Mouse (Mus musculus) telencephalon, adult 2 months (tissue): ENCODE data around the gene Gm20388.

Experiments used
- DNase-seq: peaks from one replicate; pipeline ENCODE4 v3.0.0-alpha.2; 2011; ENCODE audit warnings: low read depth, low spot score

Gene Gm20388

DNA sequence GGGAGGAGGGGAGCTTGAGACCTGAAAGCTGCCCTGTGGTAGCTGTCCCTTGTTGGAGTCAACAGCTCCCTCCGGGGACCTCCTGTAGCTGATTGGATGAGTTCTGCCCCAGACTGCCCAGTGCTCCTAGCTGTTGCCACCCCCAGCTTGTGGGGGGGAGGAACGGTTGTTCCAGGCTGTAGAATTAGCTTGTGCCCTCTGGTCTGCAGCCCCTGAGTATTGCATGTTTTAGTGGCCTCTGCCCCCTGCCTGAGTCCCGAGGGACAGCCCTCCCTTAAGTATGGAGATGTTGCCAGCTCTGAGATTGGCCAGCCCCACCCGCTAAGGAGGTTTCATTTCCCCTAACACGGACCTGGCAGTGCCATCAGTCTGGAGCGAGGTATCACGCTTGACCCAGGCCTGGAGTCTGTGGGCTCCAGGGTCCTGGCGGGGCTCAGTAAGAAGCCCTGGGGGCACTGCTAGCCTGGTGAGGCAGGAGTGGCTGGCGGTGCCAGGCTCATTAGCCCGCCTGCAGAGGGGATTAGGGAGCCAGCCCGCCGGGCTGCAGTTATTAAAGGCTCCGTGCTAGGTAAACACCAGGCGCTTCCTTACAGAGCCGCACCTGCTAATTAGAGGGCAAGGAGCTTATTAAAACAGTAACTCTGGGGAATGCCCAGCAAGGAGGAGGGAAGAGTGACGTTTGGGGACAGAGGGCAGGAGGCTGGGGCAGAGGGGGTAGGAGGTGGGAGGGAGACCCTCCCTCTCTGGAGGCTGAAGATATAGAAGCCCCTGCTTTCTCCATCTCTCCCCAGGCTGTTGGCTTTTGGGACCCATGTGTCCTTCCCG lies 424.8 kb downstream of the Gm20388 start:
- DNase-seq, result no peak

DNA sequence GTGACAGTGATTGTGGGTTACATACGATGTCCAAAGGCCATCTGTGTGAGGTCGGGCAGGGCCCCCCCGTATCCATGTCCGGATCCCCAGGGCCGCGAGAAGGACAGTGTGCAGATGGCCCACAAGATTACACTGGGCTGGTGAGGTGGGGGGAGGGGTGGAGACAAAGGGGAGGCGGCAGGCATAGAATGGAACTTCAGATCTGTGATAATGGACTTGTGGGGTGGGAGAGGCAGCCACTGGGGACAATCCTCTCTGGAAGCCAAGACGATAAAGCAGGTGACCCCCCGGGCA lies 425.4 kb downstream of the Gm20388 start:
- no peak for DNase-seq

DNA sequence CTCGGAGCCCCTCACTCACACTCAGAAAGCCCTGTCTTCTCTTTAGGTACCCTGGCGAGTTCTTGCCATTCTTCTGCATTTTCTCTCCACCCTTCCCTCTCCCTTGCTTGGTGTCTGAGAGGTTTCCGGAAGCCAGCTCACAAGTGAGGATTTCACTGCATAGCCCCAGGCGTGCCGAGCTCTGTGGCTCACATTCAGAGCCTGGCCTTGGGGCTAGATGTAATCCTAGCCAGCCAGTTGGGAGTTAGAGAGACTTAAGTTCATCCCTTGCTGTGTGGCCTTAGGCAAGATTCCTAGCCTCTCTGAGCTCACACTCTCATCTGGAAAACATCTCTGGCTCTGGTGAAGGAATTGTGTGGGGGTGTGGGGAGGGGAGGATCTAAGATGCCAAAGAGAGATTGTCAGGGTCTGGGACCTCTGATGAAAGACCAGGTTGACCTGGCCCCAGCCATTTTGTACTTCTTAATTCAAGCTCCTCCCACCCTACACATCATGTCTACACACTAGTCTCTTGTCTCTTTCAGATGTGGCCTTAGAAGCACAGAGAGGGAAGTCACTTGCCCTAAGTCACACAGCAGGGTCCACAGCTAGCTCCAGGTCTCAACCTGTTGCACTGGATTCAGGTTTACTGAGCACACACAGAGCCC lies 426.4 kb downstream of the Gm20388 start:
- DNase-seq, result no peak

DNA sequence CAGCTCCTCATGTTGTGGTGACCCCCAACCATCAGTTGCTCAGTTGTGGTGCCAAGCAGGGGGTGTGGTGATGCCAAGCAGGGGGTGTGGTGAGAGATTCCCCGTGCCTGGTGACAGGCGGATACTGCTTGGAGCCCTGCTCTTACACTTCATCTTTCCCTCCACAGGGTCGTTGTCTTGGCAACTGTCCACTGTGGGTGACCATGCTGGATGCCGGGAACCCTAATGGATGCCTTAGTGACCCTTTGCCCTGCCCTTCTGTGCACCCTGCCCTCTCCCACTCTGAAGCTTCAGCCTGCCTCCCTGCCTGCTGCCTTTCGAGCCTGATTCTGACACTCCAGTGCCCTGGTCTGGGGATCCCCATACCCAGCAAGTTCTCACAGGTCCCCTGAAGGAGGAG lies 427.0 kb downstream of the Gm20388 start:
- no peak for DNase-seq

DNA sequence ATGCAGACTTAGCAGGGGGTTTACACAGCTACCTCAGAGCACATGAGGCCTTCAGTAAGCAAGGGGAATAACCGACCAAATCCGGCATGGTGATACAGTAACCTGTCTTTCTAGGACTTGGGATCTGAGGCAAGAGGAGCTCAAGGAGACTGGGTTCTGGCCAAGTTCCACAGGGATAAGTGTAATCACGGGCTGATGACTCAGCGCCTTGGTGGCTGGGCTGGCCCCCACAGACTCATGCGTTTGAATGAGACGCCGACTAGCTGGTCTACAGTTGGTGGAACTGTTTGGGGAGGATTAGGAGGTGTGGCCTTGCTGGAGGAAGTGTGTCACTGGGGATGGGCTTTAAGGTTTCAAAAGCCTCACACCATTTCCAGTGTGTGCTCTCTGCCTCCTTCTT lies 428.0 kb downstream of the Gm20388 start:
- no peak for DNase-seq

DNA sequence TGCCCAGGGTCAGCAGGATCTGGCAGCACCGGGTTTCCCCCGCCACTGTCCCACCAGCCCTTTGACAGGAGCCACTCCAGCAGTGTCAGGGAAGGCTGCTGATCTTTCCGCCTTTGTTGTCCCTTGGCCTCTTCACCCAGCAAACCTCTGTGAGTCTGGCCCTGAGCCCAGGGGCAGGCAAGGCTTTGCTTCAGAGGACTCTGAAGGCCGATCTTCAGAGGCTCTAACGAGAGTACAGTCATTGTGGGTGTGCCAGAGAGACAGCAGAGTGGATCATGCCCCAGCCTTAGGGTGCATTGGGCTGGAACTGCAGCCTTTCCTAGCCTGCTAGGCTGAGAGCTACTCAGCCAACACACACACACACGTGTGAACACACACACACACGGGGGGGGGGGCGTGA lies 429.1 kb downstream of the Gm20388 start:
- no peak for DNase-seq

DNA sequence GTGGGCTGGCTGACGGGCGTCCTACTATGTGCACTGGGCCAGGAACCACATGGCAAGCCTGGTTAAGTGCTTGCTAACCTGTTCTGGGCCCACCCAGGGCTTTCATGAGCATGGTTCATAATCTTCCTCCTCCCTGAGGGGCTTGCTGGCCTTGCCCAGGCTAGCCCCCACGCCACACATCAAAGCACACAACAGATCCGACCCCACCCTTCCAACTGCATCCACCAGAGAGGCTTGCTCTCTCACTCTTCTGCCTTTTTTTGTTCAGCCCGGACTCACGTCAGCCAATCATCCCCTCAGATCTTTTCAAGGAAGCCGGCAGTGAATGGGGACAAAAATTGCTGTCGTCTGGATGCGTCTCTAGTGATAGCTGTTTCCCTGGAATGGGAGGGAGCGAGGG lies 430.5 kb downstream of the Gm20388 start:
- no peak for DNase-seq

DNA sequence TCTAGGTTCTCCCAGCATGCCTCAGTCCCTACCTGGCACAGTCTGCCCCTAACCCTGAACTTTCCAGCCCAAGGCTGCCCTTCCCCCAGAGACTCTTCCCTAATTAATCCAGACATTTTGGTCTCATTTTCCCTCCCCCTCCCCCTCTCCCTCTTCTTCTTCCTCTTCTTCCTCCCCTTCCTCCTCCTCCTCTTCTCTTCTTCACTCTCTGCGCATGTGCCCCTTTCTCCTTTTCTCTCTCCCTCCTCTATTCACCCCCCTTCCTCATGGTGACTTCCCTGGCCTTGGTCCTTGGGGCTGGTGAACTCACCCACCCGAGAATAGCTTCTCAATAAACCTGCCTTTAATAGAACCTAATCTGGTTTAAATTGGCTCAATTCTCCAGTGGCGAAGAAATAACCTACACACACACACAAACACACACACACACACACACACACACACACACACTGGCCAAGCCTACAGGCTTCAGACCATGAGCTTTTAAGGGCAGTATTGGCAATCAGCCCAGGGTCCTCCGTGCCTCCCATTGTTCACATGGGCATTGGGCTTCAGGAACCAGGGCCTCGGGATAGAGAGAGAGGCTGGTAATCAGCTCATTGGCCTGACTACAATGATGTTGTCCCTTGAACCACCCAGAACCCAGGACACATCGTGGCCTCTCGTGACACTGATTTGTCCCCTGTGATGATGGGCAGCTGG lies 432.4 kb downstream of the Gm20388 start:
- DNase-seq, result no peak

DNA sequence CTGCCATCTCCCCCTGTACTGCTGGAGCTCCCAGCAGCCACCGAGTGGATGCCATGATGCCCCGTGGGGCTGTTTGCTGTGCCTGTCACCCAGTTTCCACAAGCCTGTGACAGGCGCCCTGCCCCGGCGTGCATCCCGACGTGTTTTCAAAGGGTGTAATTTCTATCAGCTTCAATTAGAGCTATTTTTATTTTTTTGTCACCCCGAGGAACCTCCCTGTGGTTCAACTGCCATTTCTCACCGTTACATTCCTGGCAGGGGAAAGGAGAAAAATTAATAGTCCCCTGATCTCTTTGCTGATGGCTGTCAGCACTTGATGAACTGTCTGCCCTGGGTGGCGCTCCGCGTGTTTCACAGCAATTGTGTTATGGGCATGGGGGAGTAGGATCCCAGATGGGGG lies 432.9 kb downstream of the Gm20388 start:
- no peak for DNase-seq

DNA sequence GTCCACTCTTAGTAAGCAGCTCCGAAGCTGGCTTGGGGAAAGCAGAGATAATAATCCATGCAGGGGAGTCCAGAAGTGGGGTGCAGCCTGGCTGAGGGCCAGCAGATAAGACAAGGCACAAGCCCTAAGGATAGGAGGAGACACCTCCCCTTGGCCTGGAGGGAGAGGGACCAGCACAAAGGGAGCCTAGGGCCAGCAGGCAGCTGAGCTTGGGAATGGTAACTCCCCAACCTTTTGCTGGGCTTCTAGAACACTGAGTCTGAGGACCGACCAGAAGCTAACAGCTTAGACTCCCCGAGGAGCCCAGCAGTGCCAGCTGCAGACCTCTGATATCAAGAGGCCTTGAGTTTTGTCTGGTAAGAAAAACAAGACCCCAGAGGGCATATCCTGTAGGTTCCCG lies 433.5 kb downstream of the Gm20388 start:
- no peak for DNase-seq

DNA sequence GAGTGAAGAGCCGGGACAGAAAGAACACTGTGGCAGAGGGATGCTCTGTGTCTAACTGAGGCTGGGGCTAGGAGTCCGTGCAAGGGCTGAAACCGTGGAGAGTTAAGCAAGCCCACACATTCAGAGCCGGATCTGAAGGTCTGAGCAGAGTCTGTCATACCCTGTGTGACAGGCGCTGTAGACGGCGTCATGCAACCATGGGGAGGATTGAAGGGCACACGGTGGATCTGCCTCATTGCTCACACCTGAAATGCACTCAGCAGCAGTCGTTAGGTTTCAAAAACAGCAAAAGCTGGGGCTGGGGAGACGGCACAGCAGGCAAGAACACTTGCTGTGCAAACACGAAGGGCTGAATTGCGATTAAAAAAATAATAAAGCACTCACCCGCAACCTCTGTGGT lies 433.9 kb downstream of the Gm20388 start:
- DNase-seq, result no peak

DNA sequence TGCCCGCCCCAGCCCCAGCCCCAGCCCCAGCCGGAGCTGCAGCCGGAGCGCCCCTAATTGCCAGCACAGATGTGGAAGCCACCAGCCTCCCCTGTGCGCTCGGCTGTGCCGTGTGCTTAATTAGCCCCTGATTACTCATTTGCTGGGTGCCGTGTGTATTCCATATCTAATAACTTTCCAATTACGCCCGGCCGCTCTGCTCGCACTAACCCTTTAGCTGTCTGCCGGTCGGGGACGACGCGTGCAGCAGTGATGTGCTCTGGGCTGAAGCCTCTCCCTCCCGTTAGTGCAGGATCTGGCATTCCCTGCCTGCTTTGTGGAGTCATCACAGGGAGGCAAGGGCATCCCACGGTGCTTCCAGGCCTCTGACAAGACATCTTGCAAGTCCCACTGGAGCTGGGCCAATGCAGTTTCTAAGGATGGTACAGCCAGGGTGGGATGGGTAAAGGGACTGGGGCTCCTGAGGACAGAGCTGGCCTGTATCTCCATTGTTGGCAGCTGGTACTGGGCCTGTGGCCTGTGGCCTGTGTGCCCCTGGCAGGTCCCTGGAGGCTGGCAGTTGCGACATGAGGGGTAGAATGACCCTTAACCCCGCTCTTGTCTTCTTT lies 437.2 kb downstream of the Gm20388 start:
- no peak for DNase-seq

DNA sequence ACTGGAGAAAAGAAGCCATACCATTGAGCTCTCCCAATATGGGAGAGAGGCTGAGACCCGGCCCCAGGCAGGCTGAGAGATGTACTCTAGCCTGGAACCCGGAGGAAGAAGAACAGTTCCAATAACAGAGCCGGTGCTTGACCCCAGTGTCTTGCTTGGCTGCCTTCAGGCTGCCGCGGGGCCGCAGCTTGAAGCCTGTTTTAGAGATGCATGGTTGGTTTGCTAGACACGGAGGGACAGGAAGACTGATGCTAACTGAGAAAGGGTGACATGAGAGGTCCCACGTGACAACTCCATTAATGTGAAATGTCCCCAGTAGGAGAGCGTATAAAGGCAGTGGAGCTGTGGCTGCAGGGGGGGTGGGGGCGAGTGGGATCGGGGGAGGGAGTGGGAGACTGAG lies 438.3 kb downstream of the Gm20388 start:
- no peak for DNase-seq

DNA sequence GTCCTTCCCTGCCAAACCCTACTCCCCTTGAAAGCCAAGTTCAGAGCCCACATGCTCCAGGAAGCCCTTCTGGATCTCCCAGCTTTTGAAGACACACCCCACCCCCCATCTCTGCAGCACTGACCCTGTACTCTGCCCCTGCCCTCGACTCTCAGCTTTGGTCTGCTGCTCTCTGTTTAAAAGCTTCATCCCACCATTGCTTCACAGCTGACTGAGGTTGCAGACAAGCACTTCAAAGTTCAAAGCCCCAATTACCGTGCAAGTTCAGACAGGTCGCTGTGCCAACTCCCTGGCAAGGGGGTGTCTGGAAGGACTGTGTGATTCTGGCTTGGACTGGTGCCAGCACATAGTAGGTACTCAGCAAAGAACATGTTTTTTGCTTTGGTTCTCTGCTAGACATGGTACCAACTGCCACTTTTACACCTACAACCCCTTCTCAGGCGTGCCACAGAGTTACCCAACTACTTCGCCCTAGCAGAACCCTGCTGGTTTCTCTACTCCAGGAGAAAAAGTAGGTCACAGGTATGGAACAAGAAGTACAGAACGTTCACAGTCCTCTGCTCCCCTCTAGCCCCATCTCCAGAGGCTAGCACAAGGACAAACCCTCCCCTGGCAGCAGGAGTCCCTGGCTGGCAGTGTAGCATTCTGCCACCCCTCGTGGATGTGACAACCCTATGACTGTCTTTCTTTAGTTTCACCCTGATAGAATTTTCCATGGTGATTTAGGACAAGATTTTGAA lies 440.9 kb downstream of the Gm20388 start:
- no peak for DNase-seq

DNA sequence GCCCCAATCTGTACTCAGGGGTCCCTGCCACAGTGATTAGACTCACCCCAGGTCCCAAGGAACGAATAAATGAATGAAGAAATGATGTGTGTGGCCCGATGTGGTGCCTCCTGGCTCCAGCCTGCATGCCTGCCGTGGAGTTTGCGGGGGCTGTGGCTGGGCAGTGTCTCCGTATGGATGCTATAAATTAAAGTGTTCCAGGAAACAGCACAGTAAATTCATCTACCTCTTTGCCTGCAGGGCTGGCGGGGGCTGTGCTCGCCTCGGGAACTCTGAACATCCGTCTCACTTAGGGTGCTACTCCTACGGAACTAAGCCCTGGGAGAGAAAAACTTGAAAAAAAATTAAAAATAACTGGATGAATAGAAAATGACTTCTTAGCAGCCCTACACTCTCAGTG lies 441.5 kb downstream of the Gm20388 start:
- peak; percentile 79 for DNase-seq

DNA sequence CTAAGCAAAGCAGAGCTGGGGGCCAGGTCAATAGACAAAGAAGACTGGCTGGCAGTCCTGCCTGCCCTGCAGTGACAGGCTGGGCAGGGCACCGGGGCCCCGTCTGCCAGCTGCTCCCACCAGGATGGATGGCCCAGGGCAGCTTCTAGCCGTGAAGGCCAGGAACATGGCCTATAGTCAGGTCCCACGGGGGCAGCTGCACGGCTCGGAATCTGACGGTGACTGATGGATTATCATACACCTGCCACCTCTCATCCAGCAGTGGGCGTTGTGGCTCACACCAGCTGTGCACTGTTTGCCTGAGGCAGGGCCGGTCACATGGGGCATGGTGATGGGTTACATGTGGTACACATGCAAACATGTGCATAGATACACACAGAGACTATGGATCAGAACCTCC lies 445.4 kb downstream of the Gm20388 start:
- no peak for DNase-seq

DNA sequence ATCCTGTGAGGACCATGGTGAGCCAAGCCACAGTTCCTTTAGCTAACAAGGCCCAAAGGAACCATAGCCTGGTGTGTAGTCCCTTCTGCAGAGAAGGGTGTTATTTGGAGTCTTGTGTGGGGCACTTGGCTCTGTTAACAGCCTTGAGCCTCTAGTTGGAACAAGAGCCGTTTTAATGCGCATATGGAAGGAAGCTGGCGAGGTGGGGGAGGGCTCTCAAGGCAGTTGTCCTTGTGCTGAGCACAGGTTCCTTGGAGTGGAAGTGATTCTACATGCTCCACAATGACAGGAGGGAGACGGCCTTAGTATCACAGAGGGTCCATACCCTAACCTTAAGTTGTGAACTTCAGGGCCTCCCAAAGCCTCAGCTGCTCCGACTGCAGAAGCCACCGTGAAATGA lies 446.9 kb downstream of the Gm20388 start:
- DNase-seq, result no peak

DNA sequence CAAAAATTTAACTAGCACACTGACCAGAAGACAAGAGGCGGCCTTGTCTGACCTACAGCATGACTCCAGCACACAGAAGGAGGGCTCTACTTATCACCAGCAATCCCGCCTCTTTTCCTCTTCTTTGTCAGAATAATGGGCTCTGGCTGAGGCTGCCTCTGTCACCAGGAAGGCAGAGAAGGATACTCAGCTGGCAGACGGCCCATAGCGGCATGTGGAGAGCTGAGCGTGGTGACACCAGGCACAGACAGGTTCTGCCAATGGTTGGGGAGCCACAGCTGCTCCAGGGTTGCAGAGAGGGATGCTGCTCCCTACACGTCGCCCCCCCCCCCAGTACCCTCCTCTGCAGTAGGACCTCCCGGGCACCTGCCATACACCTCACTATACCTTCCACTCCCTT lies 450.7 kb downstream of the Gm20388 start:
- DNase-seq, result peak; percentile 40

DNA sequence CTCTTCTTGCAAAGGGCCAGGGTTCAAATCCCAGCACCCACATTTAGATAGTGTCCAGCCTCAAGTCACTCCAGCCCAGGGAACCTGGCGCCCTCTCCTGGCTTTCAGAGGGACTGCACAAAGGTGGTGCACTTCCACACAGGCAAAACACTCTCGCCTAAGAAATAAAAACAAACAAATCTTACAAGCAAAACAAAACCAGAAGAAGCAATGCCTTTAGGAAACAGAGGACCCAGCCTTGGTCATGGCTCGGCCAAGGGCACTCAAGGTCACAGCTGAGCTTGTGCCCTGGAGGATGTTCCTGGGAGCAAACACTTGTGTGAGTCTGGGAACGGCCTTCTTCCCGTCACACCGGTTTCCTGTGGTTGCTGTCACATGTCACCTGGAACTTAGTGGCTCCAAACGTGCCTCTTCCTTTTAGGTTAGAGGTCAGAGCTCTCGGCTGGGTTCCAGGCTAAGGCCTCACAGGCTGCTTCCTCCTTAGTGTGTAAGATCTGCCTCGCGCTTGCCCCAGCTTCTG lies 453.0 kb downstream of the Gm20388 start:
- no peak for DNase-seq

DNA sequence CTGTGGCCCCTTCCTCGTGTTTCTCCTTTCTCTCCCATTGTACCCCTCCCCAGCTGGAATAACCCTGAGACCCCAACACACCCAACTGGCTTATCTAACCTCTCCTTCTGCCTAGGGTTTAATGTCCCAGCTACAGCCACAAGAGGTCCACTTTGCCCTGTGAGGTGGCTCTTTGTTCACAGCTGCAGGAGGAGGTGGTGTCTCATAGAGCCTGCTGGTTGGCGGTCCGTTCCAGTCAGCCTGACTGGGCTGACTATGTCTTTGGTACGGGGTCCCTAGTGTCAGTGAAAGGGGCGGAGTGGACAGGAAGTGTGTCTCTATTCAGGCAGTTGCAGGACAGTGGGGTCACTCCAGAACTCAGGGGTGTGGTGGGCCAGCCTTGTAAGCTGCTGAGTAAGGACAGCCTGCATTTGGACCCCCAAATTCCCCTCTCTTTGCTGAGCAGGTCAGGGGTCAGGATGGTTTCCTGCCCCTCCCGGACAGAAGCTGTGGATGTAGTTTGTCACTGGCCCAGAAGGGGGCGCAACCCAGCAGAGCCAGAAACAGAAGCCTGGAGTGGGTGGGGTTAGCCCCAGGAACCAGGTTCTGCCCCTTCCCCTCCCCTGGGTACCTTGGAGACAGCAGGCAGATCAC lies 453.6 kb downstream of the Gm20388 start:
- no peak for DNase-seq

DNA sequence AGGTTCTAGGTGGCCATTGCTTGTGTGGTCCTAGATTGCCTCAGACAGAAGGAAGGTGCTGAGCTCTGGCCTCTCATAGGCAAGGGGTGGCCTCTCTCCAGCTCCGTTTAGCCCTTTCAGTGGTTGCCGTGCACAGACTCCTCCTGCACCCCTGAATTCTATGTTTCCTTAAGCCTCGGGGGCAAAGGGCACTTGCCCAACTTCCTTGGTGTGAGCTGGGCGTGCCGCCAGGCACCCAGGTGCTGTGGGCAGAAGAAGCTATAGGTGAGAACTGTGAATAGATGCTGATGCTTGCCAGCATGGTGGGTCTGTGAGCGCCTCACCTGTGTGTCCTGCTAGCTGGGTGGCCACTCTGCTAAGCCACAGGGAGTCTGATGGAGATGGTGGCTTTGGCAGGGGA lies 456.2 kb downstream of the Gm20388 start:
- no peak for DNase-seq
